Mouse (Mus musculus) ES-E14 (cell line): ENCODE results near the gene Cracr2b. TPM values are rescaled to one million over a fixed set of nuclear protein-coding genes. Genes with fewer than 3 reads are reported as not detected.
A peak's percentile ranks its signal among the peaks of the same experiment; 100 is the strongest.

Source experiments
- DNase-seq: peaks from one replicate; pipeline ENCODE4 v3.0.0-alpha.2; 2013; ENCODE audit warnings: low read depth, low spot score
- H3K27ac ChIP-seq: 2 replicates; pipeline ENCODE4 v1.5.1; 2012; ENCODE audit warnings: low read depth, mild to moderate bottlenecking, low read length, moderate library complexity, mixed read lengths; ENCODE audit not compliant: poor library complexity, insufficient read depth, severe bottlenecking
- H3K36me3 ChIP-seq: 2 replicates; pipeline ENCODE4 v1.6.1; 2012; ENCODE audit warnings: mild to moderate bottlenecking, low read length, moderate library complexity, mixed read lengths; ENCODE audit not compliant: control insufficient read depth, poor library complexity, insufficient read depth, severe bottlenecking
- H3K4me1 ChIP-seq, 2 experiments: fragments of 150-350 bp in 1 of 2; sonication (generic) in 1 of 2; 2 replicates each; pipeline ENCODE4 v1.6.1; 2012; ENCODE audit warnings: low read length in 2 of 2, mild to moderate bottlenecking in 1 of 2, mixed read lengths in 1 of 2; ENCODE audit not compliant: control insufficient read depth in 2 of 2, insufficient read depth in 2 of 2, poor library complexity in 1 of 2
- H3K4me3 ChIP-seq, 2 experiments: fragments of 150-350 bp in 1 of 2; sonication (generic) in 1 of 2; 2 replicates each; pipeline ENCODE4 v1.5.1; 2012; ENCODE audit warnings: low read length in 2 of 2, low read depth in 1 of 2, mild to moderate bottlenecking in 1 of 2, mixed read lengths in 1 of 2; ENCODE audit not compliant: insufficient read depth in 1 of 2, poor library complexity in 1 of 2, severe bottlenecking in 1 of 2
- H3K9ac ChIP-seq: 2 replicates; pipeline ENCODE4 v1.6.1; 2012; ENCODE audit warnings: low read depth, mild to moderate bottlenecking, low read length, mixed read lengths; ENCODE audit not compliant: poor library complexity, insufficient read depth, severe bottlenecking
- H3K9me3 ChIP-seq: fragments of 150-350 bp; sonication (generic); 2 replicates; pipeline ENCODE4 v1.6.1; 2012; ENCODE audit warnings: low read depth, mild to moderate bottlenecking, low read length; ENCODE audit not compliant: control insufficient read depth, insufficient read depth
- CHD2 ChIP-seq: IDR thresholded peaks from 2 replicates; pipeline ENCODE4 v1.6.1; 2014; ENCODE audit warnings: mild to moderate bottlenecking, low read depth, low read length, inconsistent platforms
- HCFC1 ChIP-seq: IDR thresholded peaks from 2 replicates; pipeline ENCODE4 v1.6.1; 2012; ENCODE audit warnings: low read length, inconsistent platforms, borderline replicate concordance; ENCODE audit not compliant: insufficient read depth
- MAFK ChIP-seq: IDR thresholded peaks from 2 replicates; pipeline ENCODE4 v1.6.1; 2014; ENCODE audit warnings: mild to moderate bottlenecking, low read depth, low read length, inconsistent platforms; ENCODE audit not compliant: insufficient read depth
- ZC3H11A ChIP-seq: IDR thresholded peaks from 2 replicates; pipeline ENCODE4 v1.6.1; 2012; ENCODE audit warnings: low read depth, mild to moderate bottlenecking, inconsistent platforms, low read length, borderline replicate concordance
- ZNF384 ChIP-seq: IDR thresholded peaks from 2 replicates; pipeline ENCODE4 v1.6.1; 2012; ENCODE audit warnings: low read depth, low read length, inconsistent platforms
- in situ Hi-C, 2 experiments: fragments of 600-800 bp; cut with MboI; formaldehyde crosslinking; loops; one replicate each; pipeline ENCODE4 v1.15.1; 2025; ENCODE audit warnings: low sequenced_read_pairs in 2 of 2, inconsistent platforms in 1 of 2; ENCODE audit not compliant: unreplicated experiment in 2 of 2
- total RNA-seq: library from RNA; depleted of rRNA; stranded (reverse); fragments of 300-350 nt; gene quantifications from 2 replicates; pipeline ENCODE4 v1.2.3, GENCODE M21; 2012

Gene Cracr2b
- total RNA-seq, 1 experiment = 5.8 TPM

DNA sequence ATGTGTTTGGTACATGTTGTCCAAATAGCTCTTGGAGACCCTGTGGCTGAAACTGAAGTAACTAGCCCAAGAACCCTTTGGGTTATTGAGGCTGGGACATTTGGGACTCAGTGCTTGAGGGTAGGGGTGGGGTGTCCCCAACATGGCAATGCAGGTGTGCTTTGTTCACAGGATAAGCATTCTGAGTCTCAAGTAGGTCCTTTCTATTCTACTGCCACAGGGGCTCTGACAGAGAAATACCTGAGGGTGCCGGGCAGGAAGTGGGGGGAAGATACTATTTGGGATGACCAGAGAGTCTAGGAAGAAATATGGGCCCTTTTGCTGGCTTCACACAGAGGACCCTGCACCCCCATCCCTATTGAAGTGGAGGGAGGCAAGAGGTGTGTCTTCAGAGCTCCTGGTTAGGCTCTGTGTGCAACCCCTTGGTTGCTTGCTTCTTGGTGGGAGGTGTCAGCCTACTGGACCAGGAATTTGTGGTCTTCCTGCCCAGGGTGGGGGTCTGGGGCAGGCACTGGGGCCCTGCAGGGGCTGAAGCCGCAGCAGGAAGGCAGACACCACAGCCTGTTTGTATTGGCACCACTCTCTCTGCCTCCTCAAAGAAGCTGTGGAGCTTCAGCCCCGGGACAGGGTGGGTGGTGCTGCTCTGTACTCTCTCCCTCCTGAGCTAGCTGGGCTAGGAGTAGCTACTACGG is 16.8 kb downstream of the Cracr2b start:
- DNase-seq = no peak
- Histone ChIP-seq H3K9ac (no peak overlapping the region), H3K27ac (no peak overlapping the region), H3K9me3 (no peaks in the 10 kb centered on the region), H3K4me1 (peaks cover 3 to 16% of the 10 kb centered on the region in 2 experiments; a peak in 2 of 4 replicates), H3K4me3 (no peak overlapping the region), H3K36me3 (peaks cover 2% of the 10 kb centered on the region)
- TF ChIP-seq ZNF384 (no peak), CHD2 (no peak), ZC3H11A (no peak), HCFC1 (no peak), MAFK (no peak)
- in situ Hi-C loops = no loop called here

DNA sequence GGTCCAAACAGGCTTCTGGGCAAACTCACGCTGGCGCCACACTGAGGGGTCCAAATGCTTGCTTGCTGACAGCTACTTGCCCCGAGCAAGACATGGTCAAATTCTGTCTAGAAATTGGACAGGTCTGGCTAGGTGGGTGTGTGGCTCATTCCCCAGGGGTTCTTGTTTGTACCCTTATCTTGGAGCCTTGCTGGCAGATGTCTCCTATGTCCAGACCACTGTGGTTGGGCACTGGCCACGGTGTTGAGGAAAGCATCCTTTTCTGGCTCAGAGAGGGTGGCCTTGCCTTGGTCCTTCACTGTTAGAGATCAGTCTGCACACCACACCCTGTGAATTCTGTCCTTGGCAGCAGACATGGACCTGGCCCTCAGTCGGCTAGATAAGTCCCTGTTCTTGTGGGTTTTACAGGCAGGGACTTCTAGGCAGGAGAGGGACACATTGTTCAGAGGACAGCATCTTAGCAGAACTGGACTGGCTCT is 17.4 kb downstream of the Cracr2b start:
- H3K9ac ChIP-seq = no peak overlapping the region
- in situ Hi-C loops = no loop called here
- no peak overlapping the region for H3K4me3 ChIP-seq
- no peaks in the 10 kb centered on the region for H3K9me3 ChIP-seq
- no peak for TF ChIP-seq HCFC1
- no peak for TF ChIP-seq CHD2
- no peak for TF ChIP-seq ZC3H11A
- no peak for TF ChIP-seq MAFK
- no peak for TF ChIP-seq ZNF384
- DNase-seq = no peak
- no peaks in the 10 kb centered on the region for H3K36me3 ChIP-seq
- peaks cover 4 to 15% of the 10 kb centered on the region in 2 experiments; a peak in 2 of 4 replicates for H3K4me1 ChIP-seq
- H3K27ac ChIP-seq = no peak overlapping the region

DNA sequence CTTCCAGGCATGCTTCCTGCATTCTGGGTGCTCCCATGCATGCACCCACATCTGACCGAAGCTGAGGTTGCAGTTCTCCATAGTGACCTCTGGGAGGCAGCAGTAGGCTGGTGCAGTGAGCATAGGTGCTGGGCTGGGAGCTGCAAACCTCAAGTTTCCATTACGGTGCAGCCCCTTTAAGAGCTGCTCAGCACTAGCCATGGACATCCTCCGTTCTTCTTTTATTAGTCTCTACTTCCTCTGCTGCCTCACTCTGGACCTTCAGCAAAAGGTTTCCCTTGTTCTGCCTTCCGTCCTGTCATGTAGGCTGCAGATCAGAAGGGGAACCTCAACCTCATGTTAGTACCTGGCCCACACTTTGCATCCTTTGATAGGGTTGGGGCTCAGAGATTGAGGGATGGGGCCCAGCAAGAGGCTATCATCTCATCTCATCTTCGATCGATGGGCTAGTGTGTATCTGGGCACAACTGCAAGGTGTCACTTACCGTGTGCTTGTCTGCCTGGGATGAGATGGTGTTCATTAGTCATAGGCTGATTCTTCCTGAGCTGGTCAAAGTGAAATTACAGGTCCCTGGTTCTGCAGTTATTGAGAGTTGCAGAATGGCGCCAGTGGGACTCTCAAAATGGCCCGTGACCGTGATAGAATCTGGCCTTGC is 20.1 kb downstream of the Cracr2b start:
- Histone ChIP-seq H3K36me3 (no peaks in the 10 kb centered on the region; the same call in 1 of the 2 replicates), H3K9ac (no peak overlapping the region), H3K4me1 (peaks cover 4 to 15% of the 10 kb centered on the region in 2 experiments; a peak in 2 of 4 replicates), H3K9me3 (no peaks in the 10 kb centered on the region), H3K27ac (no peak overlapping the region), H3K4me3 (no peak overlapping the region)
- in situ Hi-C loops = no loop called here
- TF ChIP-seq HCFC1 = no peak
- peak; percentile 77; the same call in 1 of the 2 replicates for TF ChIP-seq ZC3H11A
- TF ChIP-seq MAFK = peak; percentile 34; the same call in 1 of the 2 replicates
- no peak for DNase-seq

- Histone ChIP-seq H3K27ac (no peak overlapping the region), H3K36me3 (peaks cover 3% of the 10 kb centered on the region; the same call in 1 of the 2 replicates), H3K4me3 (peak overlapping the region; percentile 82 to 83), H3K4me1 (peaks cover 4 to 9% of the 10 kb centered on the region in 2 experiments; a peak in 2 of 4 replicates), H3K9ac (peak overlapping the region; percentile 82), H3K9me3 (no peaks in the 10 kb centered on the region)
- TF ChIP-seq HCFC1 (no peak), MAFK (no peak), CHD2 (no peak), ZC3H11A (no peak), ZNF384 (no peak)
- no peak for DNase-seq
- in situ Hi-C loops = no loop called here
Observed at GRCm38 (mm10) chr7:141481498-141482401, 20.9 kb downstream of the Cracr2b start.
